Mouse (Mus musculus): ENCODE data around the gene Pacs1. TPM values are rescaled to one million over a fixed set of nuclear protein-coding genes. Genes with fewer than 3 reads are reported as not detected.
A peak's percentile ranks its signal among the peaks of the same experiment; 100 is the strongest.

Gene Pacs1
- polyA plus RNA-seq, 1 experiment from 2014 or later = 9.3 TPM

- DNase-seq (ENCODE audit: low spot score) = no peak
- H3K4me2 ChIP-seq (replicated peaks; ENCODE audit: low read depth, low read length) = no peak overlapping the region
- no peak for TF ChIP-seq EP300 (IDR thresholded peaks at IDR 0.05)
- TF ChIP-seq CTCF (IDR thresholded peaks at IDR 0.05) = peak; percentile 53
- H3K4me1 ChIP-seq (ENCODE audit: insufficient read depth, low read depth, low read length) = peaks cover 4% of the 10 kb centered on the region; the same call in 1 of the 2 replicates
- ATAC-seq = no peak
- H3K36me3 ChIP-seq (ENCODE audit: insufficient read depth, low read length) = peaks cover 24% of the 10 kb centered on the region
- H3K4me3 ChIP-seq (ENCODE audit: low read depth, low read length) = no peak overlapping the region
- no peak overlapping the region for H3K27ac ChIP-seq (ENCODE audit: low read length)
- 98% methylated on average over 3 of the region's 3 CpGs for whole genome bisulfite sequencing
- no peaks in the 10 kb centered on the region for H3K9me3 ChIP-seq (ENCODE audit: low read length)
- H3K27me3 ChIP-seq (replicated peaks; ENCODE audit: insufficient read depth, low read length) = no peaks in the 10 kb centered on the region
- H3K9ac ChIP-seq (replicated peaks; ENCODE audit: low read depth) = no peak overlapping the region
Measured at GRCm38 (mm10) chr19:5277140-5277539, 4.2 kb upstream of the Pacs1 start.

GRCm38 (mm10) chr19:5276531-5276930 is 3.6 kb upstream of the Pacs1 start:
- Histone ChIP-seq H3K4me3 (ENCODE audit: low read depth, low read length) (no peak overlapping the region), H3K27me3 (replicated peaks; ENCODE audit: insufficient read depth, low read length) (no peaks in the 10 kb centered on the region), H3K4me2 (replicated peaks; ENCODE audit: low read depth, low read length) (no peak overlapping the region), H3K36me3 (ENCODE audit: insufficient read depth, low read length) (peaks cover 24% of the 10 kb centered on the region), H3K9ac (replicated peaks; ENCODE audit: low read depth) (no peak overlapping the region), H3K4me1 (ENCODE audit: insufficient read depth, low read depth, low read length) (peaks cover 10% of the 10 kb centered on the region; the same call in 1 of the 2 replicates), H3K9me3 (ENCODE audit: low read length) (no peaks in the 10 kb centered on the region), H3K27ac (ENCODE audit: low read length) (no peak overlapping the region)
- DNase-seq (ENCODE audit: low spot score) (no peak), ATAC-seq (no peak)
- TF ChIP-seq EP300 (IDR thresholded peaks at IDR 0.05) (no peak), CTCF (IDR thresholded peaks at IDR 0.05) (peak; percentile 27)
- WGBS = 81% methylated on average over 2 of the region's 2 CpGs

GRCm38 (mm10) chr19:5275736-5276135 is 2.8 kb upstream of the Pacs1 start:
- DNase-seq (ENCODE audit: low spot score) (no peak), ATAC-seq (no peak)
- 85% methylated on average over 5 of the region's 5 CpGs for WGBS
- Histone ChIP-seq H3K36me3 (ENCODE audit: insufficient read depth, low read length) (peaks cover 24% of the 10 kb centered on the region), H3K9me3 (ENCODE audit: low read length) (no peaks in the 10 kb centered on the region), H3K4me1 (ENCODE audit: insufficient read depth, low read depth, low read length) (peaks cover 10% of the 10 kb centered on the region; the same call in 1 of the 2 replicates), H3K27ac (ENCODE audit: low read length) (no peak overlapping the region), H3K27me3 (replicated peaks; ENCODE audit: insufficient read depth, low read length) (no peaks in the 10 kb centered on the region), H3K9ac (replicated peaks; ENCODE audit: low read depth) (no peak overlapping the region), H3K4me2 (replicated peaks; ENCODE audit: low read depth, low read length) (no peak overlapping the region), H3K4me3 (ENCODE audit: low read depth, low read length) (no peak overlapping the region)
- TF ChIP-seq CTCF (IDR thresholded peaks at IDR 0.05) (no peak), EP300 (IDR thresholded peaks at IDR 0.05) (no peak)

- Histone ChIP-seq H3K36me3 (ENCODE audit: insufficient read depth, low read length) (peaks cover 20% of the 10 kb centered on the region), H3K9ac (replicated peaks; ENCODE audit: low read depth) (no peak overlapping the region)
Measured at GRCm38 (mm10) chr19:5274641-5275040, 1.7 kb upstream of the Pacs1 start.

GRCm38 (mm10) chr19:5273916-5274315 is 997 bp upstream of the Pacs1 start:
- TF ChIP-seq CTCF (IDR thresholded peaks at IDR 0.05) (no peak), EP300 (IDR thresholded peaks at IDR 0.05) (no peak)
- ATAC-seq = no peak
- 0 out of 2 replicates have a peak overlapping the region, but pooled peaks have one; percentile 36 for H3K9ac ChIP-seq (replicated peaks; ENCODE audit: low read depth)
- 0 out of 2 replicates have a peak overlapping the region, but pooled peaks have one; percentile 97 for H3K4me2 ChIP-seq (replicated peaks; ENCODE audit: low read depth, low read length)
- 48% methylated on average over 4 of the region's 4 CpGs for WGBS
- no peaks in the 10 kb centered on the region for H3K27me3 ChIP-seq (replicated peaks; ENCODE audit: insufficient read depth, low read length)
- H3K36me3 ChIP-seq (ENCODE audit: insufficient read depth, low read length) = peaks cover 13% of the 10 kb centered on the region
- no peaks in the 10 kb centered on the region for H3K9me3 ChIP-seq (ENCODE audit: low read length)
- peaks cover 10% of the 10 kb centered on the region; the same call in 1 of the 2 replicates for H3K4me1 ChIP-seq (ENCODE audit: insufficient read depth, low read depth, low read length)
- H3K27ac ChIP-seq (ENCODE audit: low read length) = peak overlapping the region; percentile 90
- no peak for DNase-seq (ENCODE audit: low spot score)
- no peak overlapping the region for H3K4me3 ChIP-seq (ENCODE audit: low read depth, low read length)

More at GRCm38 (mm10) chr19:5274641-5275040, 1.7 kb upstream of the Pacs1 start:
- Histone ChIP-seq H3K27me3 (replicated peaks; ENCODE audit: insufficient read depth, low read length) (no peaks in the 10 kb centered on the region), H3K27ac (ENCODE audit: low read length) (peak overlapping the region; percentile 90), H3K9me3 (ENCODE audit: low read length) (no peaks in the 10 kb centered on the region), H3K4me3 (ENCODE audit: low read depth, low read length) (no peak overlapping the region), H3K4me2 (replicated peaks; ENCODE audit: low read depth, low read length) (no peak overlapping the region), H3K4me1 (ENCODE audit: insufficient read depth, low read depth, low read length) (peaks cover 10% of the 10 kb centered on the region; the same call in 1 of the 2 replicates)
- WGBS = 85% methylated on average over 13 of the region's 13 CpGs
- DNase-seq (ENCODE audit: low spot score) = no peak
- TF ChIP-seq EP300 (IDR thresholded peaks at IDR 0.05) (no peak), CTCF (IDR thresholded peaks at IDR 0.05) (no peak)
- no peak for ATAC-seq

- Histone ChIP-seq H3K4me1 (ENCODE audit: insufficient read depth, low read depth, low read length) (peaks cover 10% of the 10 kb centered on the region; the same call in 1 of the 2 replicates), H3K4me2 (replicated peaks; ENCODE audit: low read depth, low read length) (peak overlapping the region; percentile 97), H3K9me3 (ENCODE audit: low read length) (no peaks in the 10 kb centered on the region), H3K9ac (replicated peaks; ENCODE audit: low read depth) (peak overlapping the region; percentile 83), H3K4me3 (ENCODE audit: low read depth, low read length) (peak overlapping the region; percentile 86), H3K27me3 (replicated peaks; ENCODE audit: insufficient read depth, low read length) (no peaks in the 10 kb centered on the region), H3K36me3 (ENCODE audit: insufficient read depth, low read length) (peaks cover 8% of the 10 kb centered on the region; the same call in 1 of the 2 replicates), H3K27ac (ENCODE audit: low read length) (peak overlapping the region; percentile 90)
- DNase-seq (ENCODE audit: low spot score) (peak; percentile 36), ATAC-seq (peak; percentile 27)
- WGBS = under 1% methylated on average over 11 of the region's 30 CpGs
- TF ChIP-seq CTCF (IDR thresholded peaks at IDR 0.05) (0 out of 2 replicates have a peak, but pooled peaks have one; percentile 3), EP300 (IDR thresholded peaks at IDR 0.05) (no peak)
Measured at GRCm38 (mm10) chr19:5272326-5272795, 558 bp downstream of the Pacs1 start.

Data from lung, postnatal 0 days (tissue).